Mouse (Mus musculus) kidney, adult 2 months (tissue): ENCODE results near the gene Ube2n.

Source experiments
- CTCF ChIP-seq: fragments of 200-500 bp; conservative IDR thresholded peaks from 2 replicates; pipeline ENCODE4 v1.5.1; 2011; ENCODE audit warnings: low read depth, mild to moderate bottlenecking, control low read depth, low read length, moderate library complexity, mixed read lengths; ENCODE audit not compliant: insufficient read depth, insufficient read length
- POLR2A ChIP-seq: fragments of 200-500 bp; IDR thresholded peaks from one replicate; pipeline ENCODE4 v1.6.1; 2011; ENCODE audit warnings: low read depth, low read length, control low read depth

GRCm38 (mm10) chr10:95548154-95548826, 33.3 kb downstream of the Ube2n start:
- no peak for TF ChIP-seq CTCF
- TF ChIP-seq POLR2A: no peak
